Mouse (Mus musculus) cerebellum, postnatal 4 days (tissue): ENCODE results near the gene Trip4.

Experiments used
- DNase-seq, 2 experiments: peaks; one replicate each; pipeline ENCODE4 v3.0.0; 2022; ENCODE audit warnings: low spot score in 2 of 2, mixed read lengths in 1 of 2

Trip4 gene

DNA sequence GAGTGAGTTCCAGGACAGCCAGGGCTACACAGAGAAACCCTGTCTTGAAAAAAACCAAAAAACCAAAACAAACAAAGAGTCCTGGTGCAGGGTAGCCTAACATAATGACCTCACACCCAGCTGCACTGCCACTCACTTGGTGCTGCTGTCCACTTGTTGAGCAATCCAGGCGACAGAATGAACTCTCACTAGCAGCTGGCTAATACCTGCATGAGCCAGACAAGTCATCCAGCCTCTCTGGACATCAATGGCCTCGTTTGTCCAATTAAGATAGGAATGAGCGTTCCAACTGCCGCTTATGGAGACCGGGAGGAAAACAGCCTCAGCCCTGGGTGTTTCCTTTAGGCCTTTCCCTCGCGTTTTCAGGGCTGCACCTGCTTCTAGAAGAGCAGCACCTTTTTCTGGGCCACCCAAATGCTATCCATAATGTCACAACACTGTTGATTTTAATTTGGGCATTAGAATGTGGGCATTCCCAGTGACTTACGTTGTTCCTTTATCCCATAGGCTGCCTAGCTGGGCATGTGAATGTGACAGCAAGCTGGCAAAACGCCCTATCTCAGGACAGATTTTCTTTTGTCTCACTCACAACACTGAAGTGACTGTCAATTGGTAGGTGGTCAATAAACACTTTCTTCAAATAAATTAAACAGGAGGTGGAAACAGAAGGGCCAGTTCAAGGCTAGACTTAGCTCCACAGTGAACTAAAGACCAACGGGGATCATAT, 73.8 kb downstream of the Trip4 start:
- no peak for DNase-seq

DNA sequence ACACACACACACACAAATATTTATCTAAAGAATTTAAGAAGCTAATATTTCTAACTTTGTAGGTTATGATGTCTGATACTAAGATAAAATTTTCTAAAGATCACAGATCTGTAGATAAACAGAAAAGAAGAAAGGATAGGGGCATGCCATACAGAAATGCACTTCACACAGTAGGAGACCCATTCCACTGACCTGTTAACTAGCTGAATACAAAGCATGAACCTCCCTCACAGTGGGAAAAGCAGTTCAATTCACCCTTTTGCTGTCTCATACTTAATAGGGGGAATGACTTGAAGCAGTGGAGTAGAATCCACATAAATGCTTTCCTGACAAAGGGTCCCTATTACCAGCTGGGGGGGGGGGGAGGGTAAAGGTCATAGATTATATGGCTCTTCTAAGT, 75.0 kb downstream of the Trip4 start:
- no peak for DNase-seq

DNA sequence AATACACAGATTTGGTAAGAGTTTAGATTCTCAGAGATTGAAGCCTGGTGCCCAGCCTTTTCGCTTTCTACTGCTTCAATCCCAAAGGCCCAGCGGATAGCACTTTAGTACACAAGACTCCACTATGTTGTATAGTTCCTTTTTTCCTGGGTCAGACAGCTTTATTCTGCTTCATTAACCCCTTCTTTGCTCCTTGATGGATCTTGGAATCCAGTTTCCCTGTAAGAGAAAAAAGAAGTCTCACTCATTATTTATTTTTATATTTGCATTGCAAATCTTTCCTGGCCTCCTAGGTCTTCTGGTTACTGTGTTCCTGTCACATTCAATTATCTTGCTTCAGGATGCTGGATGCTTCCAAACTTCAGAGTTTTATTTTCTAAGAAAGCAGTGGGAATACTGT, 75.4 kb downstream of the Trip4 start:
- DNase-seq: no peak

DNA sequence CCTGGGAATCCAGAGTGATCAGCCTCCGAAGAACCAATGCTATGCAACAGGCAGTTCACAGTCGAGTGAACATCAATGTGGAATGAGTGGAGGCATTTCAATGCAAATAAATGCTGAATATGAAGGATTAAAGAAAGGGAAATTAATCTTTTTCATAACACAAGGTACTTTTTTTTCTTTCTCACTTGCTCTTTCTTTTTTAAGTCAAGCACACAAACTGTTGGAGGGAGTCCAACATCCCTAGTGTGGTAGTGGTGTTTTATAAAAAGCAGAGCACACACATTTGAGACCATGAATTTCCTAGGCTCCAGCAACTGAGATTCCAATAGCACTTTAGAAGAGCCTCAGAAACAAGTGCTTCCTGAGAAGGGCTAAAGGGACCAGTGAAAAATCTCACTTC, 76.6 kb downstream of the Trip4 start:
- DNase-seq: no peak

DNA sequence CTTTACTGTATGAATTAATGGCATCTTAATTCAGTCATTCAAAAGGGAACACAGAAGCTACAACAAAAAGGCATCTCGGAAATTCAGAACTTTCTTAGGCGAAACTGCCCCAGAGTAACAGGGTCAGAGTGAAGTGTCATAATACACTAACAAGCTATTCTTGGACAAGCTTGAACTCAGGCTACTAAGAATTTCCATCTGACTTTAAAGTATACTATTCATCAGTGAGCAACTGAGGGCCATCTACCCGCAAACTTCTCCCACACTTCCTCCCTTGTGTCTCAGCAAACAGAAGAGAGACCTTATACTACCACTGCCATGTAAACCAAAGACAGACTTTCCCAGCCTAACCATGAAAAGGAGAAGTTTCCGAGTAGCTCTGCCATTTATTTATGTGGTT, 77.4 kb downstream of the Trip4 start:
- DNase-seq: no peak

DNA sequence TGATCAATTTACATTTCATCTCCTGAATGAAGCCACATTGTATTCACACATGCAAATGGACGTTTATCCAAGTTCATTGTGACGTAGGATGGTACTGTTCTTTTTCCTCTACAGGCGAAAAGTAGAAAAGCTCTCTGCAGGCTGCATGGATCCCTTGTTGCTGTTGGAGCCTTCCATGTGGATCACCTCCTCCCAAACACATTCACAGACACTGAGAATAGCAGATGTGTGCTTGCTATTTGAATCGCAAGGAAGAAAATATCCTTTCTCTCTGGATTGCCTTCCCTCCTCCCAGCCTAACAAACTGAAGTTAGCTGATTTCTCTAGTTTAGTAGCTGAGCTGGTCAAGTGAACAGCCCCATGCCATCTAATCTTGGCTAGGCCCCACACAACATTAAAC, 78.3 kb downstream of the Trip4 start:
- DNase-seq: no peak

DNA sequence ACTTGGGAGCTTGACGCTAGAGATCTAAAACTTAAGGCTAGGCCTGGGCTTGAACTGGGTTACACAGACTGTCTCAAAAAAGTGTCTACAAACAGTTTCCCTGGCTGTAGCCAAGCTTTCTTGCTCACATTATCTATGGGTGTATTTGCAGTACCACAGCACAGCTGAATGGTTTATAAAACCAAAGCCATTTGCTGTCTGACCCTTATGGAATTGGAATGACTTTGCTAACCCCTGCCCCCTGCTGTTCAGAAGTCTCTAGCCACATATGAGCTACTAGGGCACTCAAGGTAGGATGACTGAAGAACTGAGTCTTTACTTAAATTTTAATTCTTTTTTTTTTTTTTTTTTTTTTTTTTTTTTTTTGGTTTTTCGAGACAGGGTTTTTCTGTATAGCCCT, 79.2 kb downstream of the Trip4 start:
- DNase-seq: no peak

DNA sequence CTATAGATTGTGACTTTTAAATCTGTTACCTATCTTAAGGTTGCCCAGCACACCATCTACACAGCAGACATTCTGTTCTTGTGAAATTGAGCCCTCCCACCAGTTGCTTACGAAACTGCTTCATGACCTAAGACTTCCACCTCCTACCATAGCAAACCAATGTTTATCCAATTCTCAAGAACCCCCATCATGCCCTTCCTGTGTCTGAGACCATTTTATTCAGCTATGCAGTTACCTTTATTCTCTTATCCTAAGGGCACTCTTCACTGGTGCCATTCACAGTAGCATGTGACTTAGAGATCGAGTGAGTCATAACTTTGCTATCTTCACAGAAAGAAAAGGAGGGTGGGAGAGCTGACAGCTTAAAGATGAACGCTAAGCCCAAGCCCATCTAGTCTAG, 80.1 kb downstream of the Trip4 start:
- DNase-seq: no peak

DNA sequence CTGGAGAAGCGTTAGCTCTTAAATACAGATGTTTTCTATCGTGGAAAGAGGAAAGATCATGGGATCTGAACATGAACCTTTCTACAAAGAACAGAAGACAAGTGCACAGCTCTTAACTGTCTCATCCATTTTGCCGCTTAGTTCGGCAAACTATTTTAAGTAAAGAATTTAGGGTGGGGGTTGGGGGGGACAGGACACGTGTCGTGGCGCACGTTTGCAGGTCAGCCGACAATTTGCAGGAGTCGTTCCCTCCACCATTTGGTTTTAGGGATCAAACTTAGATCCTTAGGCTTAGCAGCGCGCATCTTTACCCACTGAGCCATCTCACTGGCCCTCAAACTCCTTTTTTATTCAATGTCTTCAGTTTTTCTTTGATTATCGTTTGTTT, 80.6 kb downstream of the Trip4 start:
- DNase-seq: no peak

DNA sequence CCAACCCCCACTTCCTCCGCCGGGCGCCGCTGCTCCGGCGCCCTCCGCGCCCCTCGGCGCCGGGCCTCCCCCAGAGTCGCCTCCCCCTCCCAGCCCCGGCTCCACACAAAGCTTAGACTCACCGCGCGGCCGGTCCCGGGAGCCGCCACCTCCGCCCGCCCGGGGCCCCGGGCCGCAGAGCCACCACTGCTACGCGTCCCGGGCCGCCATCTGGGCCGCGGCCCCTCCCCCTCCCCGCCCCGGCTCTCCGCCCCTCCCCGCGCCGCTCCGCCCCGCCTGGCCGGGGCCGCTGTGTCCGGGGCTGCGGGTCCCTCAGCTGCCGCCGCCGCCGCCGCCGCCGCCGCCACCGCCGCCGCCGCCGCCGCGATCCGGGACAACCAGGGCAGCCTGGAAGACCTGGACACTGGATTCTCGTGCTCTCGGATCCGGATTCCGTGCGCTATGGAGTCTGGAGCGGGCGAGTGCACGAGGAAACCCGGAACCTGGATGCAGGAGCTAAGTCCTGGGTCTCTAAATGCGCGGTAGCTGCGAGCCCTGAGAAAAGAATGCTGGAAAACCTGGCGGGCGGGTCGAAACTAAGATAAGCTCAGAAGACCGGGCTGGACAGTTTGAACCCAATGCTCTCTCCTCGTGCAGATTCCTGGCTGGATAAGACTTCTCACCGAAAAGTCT, 81.1 kb downstream of the Trip4 start, which contains the start of gene Zfp609:
Zfp609 (minus strand) TSS at position 221 of the 672 bp plus-strand sequence.
- DNase-seq: peak; percentile 97 to 99

DNA sequence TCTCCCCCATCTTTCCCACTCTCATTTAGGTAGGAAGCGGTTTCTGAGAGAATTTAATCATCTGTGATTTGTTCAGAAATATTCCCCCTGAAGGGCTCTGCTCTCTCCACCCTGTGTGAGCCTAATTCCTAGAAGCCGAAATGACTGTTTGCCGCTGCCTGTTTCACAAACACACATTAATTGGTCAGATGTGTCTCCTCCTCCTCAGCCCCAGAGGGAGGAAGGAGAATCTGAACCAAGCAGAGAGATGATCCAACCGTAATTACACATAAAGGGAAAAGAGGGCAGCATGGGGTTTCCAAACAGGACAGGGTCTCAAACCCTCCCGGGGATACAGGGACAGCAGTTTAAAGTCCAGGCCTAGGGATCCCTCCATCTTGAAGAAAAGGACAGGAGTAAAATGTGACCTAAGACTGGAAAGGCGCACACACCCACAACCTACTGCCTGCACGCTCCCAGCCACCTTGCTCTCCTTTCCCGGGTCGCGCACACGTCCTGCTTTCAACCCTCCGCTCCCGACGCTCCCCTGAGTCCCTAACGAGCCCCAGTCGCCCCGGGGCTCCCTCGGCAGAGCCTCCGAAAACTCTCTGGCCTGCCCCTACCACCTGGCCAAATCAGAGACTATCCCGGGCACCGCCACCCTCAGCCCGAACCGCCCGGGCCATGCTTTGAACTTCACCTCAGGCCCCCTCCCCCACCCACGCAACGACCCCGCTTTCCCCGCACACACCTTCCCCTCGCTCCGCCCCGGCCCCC, 81.8 kb downstream of the Trip4 start:
- DNase-seq: peak in 1 of 2 experiments; percentile 28

DNA sequence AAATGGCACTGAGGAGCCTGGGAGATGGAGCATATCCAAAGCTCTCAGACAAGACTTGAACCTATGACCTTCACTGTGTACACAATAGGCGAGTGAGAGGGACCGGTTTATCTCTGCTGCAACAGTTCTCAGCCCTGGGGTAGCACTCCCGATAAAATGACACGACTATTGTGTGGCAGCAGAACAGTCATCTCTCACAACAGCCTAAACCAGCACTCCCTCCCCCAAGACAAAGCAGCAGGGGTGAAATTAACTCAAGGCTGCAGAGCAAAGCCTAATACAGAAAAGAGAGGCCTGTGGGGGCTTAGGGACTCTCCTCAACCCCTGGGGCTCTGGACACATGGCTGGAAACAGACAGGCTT, 82.4 kb downstream of the Trip4 start:
- no peak for DNase-seq

DNA sequence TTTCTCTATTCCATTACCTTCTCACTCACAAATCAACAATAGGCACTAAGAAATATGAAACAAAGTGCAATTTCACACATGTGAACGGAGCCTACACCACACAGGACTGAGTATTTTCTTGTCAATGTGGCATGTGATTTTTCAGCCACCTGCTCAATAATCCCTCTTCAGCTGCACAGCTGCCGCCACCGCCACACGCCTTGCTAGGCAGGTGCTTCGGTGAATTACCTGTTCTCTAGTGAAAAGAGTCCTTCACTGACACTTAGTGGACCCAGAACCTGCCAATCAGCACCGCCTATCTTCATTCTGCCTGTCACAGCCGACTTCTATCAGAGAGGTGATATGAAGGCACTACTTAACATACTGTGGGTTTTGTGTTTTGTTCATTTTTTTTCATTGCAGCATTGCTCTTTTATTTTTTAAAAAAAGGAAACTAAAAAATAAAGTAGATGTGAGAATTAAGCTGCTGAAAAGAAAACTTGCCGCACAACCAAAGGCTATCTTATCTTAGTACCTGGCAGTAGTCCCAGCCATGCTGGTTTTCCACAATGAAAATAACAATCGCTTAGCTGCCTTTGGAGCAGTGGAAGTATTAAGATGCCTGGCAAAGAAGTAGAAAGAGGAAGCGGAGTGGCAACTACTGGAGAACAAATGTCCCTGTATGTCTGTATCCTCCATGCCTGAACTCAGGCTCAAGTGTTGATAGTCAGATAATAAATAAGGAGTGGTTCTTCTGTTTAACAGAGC, 84.7 kb downstream of the Trip4 start:
- DNase-seq: no peak

DNA sequence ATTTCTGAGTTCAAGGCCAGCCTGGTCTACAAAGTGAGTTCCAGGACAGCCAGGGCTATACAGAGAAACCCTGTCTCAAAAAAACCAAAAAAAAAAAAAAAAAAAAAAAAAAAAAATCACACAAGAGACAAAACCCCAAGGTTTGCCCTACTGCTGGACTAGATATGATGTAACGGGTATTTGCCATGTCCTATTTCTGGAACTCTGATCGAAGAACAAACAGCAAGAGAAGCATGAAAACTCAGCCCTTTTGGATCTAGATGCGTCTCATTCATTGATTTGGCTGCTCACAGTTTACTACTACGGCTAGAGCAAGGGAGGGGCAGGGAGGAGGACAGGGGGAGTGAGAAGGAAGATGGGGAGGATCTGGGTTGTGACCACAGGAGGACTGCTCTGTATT, 86.6 kb downstream of the Trip4 start:
- DNase-seq: no peak

DNA sequence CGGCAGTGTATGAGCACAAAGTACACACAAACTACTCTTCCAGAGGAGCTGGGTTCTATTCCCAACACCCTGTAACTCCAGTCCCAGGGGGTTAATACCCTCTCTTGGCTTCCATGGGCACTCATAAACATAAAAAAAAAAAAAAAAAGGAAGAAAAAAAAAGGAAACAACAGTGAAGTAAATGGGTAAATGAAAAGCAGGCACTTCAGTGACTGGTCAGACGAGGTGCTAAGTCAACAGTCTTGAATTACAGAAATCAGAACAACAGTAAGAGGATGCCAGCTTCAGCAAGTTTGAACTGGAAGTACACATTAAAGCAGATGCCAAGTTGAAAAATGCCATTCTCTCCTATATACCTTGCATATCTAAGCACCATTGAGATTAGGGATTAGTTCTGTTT, 88.3 kb downstream of the Trip4 start:
- DNase-seq: no peak

DNA sequence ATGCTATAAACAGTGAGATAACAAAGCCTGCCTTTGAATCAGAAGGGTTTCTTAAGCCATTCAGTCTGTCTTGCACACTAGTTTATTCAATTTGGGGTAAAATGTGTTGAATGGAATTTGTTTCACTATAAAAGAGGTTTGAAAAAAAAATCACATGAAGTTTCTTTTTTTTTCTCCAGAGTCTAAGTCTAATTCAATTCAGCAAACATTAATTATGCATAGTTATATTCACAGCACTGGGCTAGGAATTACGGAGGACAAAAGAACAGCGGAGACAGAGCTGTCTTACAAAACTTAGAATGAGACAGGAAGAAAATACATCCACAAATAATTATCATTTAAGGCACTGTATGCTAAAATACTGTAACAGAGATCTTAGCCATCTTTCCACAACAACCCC, 90.2 kb downstream of the Trip4 start:
- DNase-seq: no peak

DNA sequence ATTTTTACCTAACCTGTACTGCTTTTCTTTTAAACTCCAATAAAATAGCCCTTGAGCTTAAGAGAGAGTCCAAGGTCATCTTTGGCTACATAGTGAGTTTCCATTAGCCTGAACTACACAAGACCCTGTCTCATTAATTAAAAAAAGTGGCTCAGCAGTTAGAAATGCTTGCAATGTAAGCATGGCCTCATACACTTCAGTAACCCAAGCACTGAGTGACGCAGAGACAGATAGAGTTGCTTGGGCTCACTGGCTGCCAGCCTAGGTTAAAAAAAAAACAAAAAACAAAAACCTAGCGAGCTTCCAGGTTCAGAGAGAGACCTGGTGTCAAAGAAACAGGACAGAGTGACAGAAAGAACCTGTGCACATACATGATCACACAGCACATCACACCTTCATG, 95.8 kb downstream of the Trip4 start:
- DNase-seq: no peak

DNA sequence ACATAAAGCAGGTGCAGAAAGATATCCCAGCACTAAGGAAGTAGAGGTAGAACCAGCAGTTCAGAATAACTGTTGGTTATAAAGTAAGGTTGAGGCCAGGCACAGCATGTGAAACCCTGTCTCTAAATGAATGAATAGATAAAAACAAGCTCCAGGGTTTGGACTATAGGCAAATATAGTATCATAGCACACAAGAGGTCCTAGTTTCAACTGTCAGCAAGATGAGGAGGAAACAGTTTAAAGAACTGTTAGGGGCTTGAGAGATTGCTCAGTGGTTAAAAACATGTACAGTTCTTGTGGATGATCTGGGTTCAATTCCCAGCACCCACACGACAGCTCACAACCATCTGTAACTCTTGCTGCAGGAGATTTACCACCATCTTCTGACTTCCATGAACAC, 96.8 kb downstream of the Trip4 start:
- no peak for DNase-seq

DNA sequence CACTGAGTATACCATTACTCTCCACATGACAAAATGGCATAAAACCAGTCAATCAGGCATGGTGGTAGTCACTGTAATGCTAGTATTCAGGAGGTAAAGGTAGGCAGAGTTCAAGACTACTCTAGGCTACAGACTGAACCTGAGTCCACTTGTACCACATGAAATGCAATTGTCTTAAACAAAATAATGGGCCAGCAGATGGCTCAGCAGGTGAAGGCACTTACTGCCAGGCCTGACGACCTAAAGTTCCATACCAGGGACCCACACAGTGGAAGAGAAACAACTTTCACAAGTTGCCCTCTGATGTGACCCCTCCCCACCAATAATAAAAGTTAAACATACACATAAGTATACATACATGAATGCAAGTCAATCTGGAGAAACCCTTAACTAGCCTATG, 100.8 kb downstream of the Trip4 start:
- no peak for DNase-seq

DNA sequence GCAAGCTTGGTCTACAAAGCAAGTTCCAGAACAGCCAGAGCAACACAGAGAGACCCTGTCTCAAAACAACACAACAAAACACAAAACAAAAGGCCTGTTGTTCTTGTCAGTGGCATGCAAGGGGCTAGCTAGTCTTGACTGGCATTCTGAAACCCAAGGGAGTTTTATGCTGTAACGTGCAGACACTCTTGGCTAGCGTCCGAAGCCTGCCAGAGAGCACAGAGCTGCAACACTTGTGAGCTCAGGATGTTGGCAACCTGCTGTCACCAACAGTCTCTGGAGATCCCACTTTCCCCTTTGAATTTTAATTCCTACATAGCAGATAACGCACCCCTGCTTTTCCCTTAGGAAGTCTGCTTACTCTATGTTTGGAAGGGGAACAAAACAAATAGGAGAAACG, 101.3 kb downstream of the Trip4 start:
- no peak for DNase-seq

DNA sequence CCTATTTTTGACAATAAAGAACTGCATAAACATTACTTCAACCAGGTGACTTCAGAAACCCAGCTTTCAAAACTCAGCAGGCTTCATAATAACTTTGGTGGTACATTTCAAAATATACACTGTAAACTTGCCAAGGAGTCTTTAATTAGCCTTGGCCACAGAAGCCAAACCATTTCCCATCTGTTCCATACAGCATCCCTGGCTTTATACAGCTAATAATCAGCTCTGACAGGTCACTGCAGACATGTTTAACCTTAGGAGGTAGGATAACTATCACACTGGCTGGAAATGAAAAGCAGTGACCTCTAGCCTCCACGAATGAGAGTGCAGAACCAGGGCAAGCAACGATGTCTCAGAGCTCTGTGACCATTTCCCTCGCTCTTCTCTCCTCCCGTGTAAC, 108.8 kb downstream of the Trip4 start:
- DNase-seq: no peak

DNA sequence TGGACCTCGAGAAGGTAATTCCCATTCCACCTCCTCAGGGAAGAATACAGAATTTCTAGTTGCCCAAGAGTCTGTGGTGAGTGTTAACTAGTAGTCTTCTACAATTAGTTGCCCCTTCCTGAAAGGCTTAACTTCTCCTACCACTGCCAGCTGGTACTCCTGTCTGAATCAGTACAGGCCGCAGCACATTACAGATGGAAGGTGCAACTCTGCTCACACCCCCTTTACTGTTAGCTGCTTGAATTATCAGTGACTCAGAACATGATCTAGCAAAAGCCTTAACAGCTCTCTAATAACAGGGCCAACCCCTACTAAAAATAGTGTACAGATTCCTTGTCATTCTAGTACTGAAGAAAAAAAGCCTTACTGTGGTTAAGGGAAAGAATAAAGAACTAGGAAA, 112.9 kb downstream of the Trip4 start:
- no peak for DNase-seq
